Mouse (Mus musculus) induced T-regulatory cell, adult 2 months (primary cell): ENCODE measurements around the gene Psmc3ip.

Experiments used
- DNase-seq: peaks from one replicate; pipeline ENCODE4 v3.0.0-alpha.2; 2012; ENCODE audit warnings: low read depth

Psmc3ip gene

GRCm38 (mm10) chr11:101119131-101119760 lies 24.0 kb upstream of the Psmc3ip start:
- DNase-seq = peak; percentile 61

GRCm38 (mm10) chr11:101118105-101118504 lies 22.9 kb upstream of the Psmc3ip start:
- DNase-seq = peak; percentile 47

GRCm38 (mm10) chr11:101115564-101115963 lies 20.3 kb upstream of the Psmc3ip start:
- no peak for DNase-seq

GRCm38 (mm10) chr11:101112186-101112585 lies 16.9 kb upstream of the Psmc3ip start:
- DNase-seq = no peak

- no peak for DNase-seq
Measured at GRCm38 (mm10) chr11:101111178-101111577, 15.9 kb upstream of the Psmc3ip start.

- no peak for DNase-seq
Measured at GRCm38 (mm10) chr11:101110708-101111107, 15.5 kb upstream of the Psmc3ip start.

GRCm38 (mm10) chr11:101109351-101109750 lies 14.1 kb upstream of the Psmc3ip start:
- no peak for DNase-seq

GRCm38 (mm10) chr11:101103011-101103410 lies 7.8 kb upstream of the Psmc3ip start:
- DNase-seq = no peak

GRCm38 (mm10) chr11:101098231-101098630 lies 3.0 kb upstream of the Psmc3ip start:
- no peak for DNase-seq

GRCm38 (mm10) chr11:101094930-101095313 lies 314 bp downstream of the Psmc3ip start:
- no peak for DNase-seq

- no peak for DNase-seq
Measured at GRCm38 (mm10) chr11:101089931-101090330, 5.3 kb downstream of the Psmc3ip start.

- no peak for DNase-seq
Measured at GRCm38 (mm10) chr11:101087682-101088055, 7.6 kb downstream of the Psmc3ip start.

GRCm38 (mm10) chr11:101086756-101087681 lies 8.2 kb downstream of the Psmc3ip start, which contains the start of gene Mlx:
TSS of gene Mlx (plus strand) at chr11:101087277.
- peak; percentile 96 for DNase-seq

- DNase-seq = no peak
Measured at GRCm38 (mm10) chr11:101086323-101086674, 8.9 kb downstream of the Psmc3ip start.

GRCm38 (mm10) chr11:101085617-101086322 lies 9.5 kb downstream of the Psmc3ip start:
- no peak for DNase-seq

- no peak for DNase-seq
Measured at GRCm38 (mm10) chr11:101084811-101085210, 10.4 kb downstream of the Psmc3ip start.

GRCm38 (mm10) chr11:101084246-101084645 lies 11.0 kb downstream of the Psmc3ip start:
- no peak for DNase-seq

GRCm38 (mm10) chr11:101083083-101083697 lies 12.0 kb downstream of the Psmc3ip start:
- DNase-seq = no peak

- peak; percentile 95 for DNase-seq
Measured at GRCm38 (mm10) chr11:101082208-101083082, 12.8 kb downstream of the Psmc3ip start, which contains the start of gene Coasy. TSS of gene Coasy (plus strand) at chr11:101082565.

GRCm38 (mm10) chr11:101081659-101082058 lies 13.6 kb downstream of the Psmc3ip start:
- no peak for DNase-seq

- DNase-seq = no peak
Measured at GRCm38 (mm10) chr11:101080421-101080820, 14.8 kb downstream of the Psmc3ip start.
